Mouse (Mus musculus) megakaryocyte-erythroid progenitor cell, adult 5 weeks (primary cell): ENCODE results near the gene Wdr76. TPM values are rescaled to one million over a fixed set of nuclear protein-coding genes. Genes with fewer than 3 reads are reported as not detected.

Experiments used
- polyA plus RNA-seq: library from polyadenylated mRNA; stranded (reverse); fragments of >175 nt; gene quantifications from 2 replicates; pipeline ENCODE4 v1.2.3, GENCODE M21; 2012

Gene Wdr76
- 1.2 and 1.3 TPM in 2 replicates for polyA plus RNA-seq

DNA sequence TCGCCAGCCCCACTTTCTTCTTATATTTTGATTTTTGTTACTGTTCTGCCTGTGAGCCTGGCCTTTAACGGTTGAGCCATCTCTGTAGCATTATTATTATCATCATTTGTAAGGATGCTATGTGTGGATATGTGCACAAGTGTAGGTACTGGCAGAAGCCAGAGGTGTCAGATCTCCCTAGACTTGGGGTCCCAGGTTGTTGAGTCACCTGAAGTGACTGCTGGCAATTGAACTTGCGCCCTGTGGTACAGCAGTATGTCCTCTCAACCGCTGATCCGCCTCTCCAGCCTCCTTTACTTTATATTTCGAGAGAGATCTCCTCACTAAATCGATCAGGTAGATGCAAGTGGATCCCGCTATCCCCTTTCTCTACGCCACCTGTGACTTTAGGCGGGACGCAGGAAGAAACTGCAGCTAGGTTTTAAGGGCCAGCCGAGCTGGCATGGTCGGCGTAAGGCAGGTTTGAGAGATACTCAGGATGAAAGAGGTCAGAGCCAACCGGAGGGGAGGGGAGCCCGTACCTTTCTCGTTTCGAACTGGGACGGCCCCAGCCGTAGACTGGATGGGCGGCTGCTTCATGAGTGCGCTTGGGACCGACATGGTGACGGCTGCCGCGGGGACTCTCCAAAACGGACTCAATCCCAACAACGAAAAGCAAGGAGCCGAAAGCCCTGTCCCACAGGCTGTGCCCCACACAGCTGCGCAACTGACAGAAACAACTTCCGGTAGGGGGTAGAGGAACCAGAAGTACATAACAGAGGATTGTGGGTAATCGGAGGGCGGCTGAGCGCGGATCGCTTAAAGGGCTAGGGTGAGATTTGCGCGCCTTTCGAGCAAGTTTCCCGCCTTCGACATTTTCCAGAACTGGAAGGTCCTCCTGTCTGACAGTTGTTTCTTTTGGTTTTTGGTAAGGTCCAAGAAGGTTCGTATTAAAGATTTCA is at the start of gene Wdr76, which contains the start of gene Mfap1a:
Gene Wdr76, plus strand, starts transcription at position 782 of the 941 bp plus-strand sequence.
Gene Mfap1a, minus strand, starts transcription at position 724 of the 941 bp plus-strand sequence.

GRCm38 (mm10) chr2:121473301-121474179 is 33.0 kb upstream of the Wdr76 start, which contains the start of gene Mfap1b:
Mfap1b (minus strand) TSS chr2:121474067.

Other genes starting within 250 kb of the Wdr76 start
- gene Trp53bp1, start 235.3 kb upstream of the Wdr76 start, polyA plus RNA-seq = 22.0 and 34.2 TPM in 2 replicates
- 0.01 and 0.30 TPM in 2 replicates for gene Map1a, start 217.1 kb upstream of the Wdr76 start, polyA plus RNA-seq
- 5.6 and 6.3 TPM in 2 replicates for gene Ppip5k1, start 151.3 kb upstream of the Wdr76 start, polyA plus RNA-seq
- gene Ckmt1, start 149.0 kb upstream of the Wdr76 start, polyA plus RNA-seq = not detected in 2 replicates
- gene Strc, start 119.6 kb upstream of the Wdr76 start, polyA plus RNA-seq = 0.04 TPM in 1 of 2 replicates, not detected in the other
- 785 and 987 TPM in 2 replicates for gene Pdia3, start 92.9 kb upstream of the Wdr76 start, polyA plus RNA-seq
- 0.24 and 0.29 TPM in 2 replicates for gene Catsper2, start 92.9 kb upstream of the Wdr76 start, polyA plus RNA-seq
- gene Ell3, start 62.4 kb upstream of the Wdr76 start, polyA plus RNA-seq = 0.05 TPM in 2 replicates
- gene Serf2, start 57.5 kb upstream of the Wdr76 start, polyA plus RNA-seq = 327 and 366 TPM in 2 replicates
- 73.0 and 125 TPM in 2 replicates for gene Hypk, start 53.4 kb upstream of the Wdr76 start, polyA plus RNA-seq
- 0.05 TPM in 1 of 2 replicates, not detected in the other for gene Serinc4, start 49.9 kb upstream of the Wdr76 start, polyA plus RNA-seq
- gene Mfap1b, start 32.7 kb upstream of the Wdr76 start, polyA plus RNA-seq = 3.7 and 4.6 TPM in 2 replicates
- gene Mfap1a, start 58 bp upstream of the Wdr76 start, polyA plus RNA-seq = 4.7 and 4.9 TPM in 2 replicates